Mouse (Mus musculus): ENCODE data around the gene Cd81.
A peak's percentile ranks its signal among the peaks of the same experiment; 100 is the strongest.

The Cd81 gene

DNA sequence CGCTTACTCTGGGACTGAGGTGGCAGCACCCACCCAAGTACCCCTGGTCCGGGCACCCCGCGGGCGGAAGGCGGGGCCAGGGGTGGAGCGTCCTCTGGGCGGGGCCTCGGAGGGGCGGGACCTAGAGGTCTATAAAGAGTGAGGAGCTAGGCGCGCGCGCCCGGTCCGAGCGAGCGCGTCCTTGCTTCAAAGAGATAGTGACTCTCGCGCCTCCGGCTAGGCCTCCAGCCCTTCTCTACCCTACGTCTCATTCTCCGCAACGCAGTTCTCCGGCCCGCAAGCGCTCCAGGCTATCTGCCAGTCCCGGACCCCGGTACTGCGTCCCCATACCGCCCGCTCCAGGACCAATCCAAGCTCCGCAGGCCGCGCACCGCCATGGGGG, at the start of gene Cd81:
Gene Cd81, plus strand, starts transcription at position 114 of the 382 bp plus-strand sequence.
- DNase-seq, result peak; percentile 80

DNA sequence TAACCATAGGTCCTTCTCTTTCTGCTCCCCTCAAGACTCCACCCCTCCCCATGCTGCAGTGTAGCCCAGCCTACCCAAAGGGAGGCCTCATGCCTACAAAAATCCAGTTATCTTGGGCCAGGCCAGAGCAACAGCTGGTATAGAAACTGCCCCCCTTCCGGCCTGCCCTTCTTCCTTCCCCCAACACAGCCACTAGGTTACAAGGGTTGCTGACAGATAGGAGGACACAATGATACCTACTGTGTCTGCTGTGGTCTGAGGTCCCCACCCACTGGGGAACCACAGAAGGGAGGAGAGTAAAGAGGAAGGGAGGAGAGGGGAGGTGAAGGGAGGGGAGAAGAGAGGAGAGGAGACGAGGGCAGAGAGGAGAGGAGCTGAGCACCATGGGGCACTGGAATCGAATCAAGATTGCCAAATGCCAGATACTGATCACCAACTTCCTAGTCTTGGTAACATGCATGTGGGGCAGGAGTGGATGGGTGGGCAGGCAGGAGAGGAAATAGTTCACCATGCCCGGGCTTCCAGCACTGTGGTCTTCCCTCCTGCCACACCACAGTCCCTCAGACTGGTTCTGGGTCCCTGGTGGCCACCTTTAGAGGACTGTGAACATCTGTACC, 47.7 kb upstream of the Cd81 start, which contains the start of gene Tspan32:
Gene Tspan32, plus strand, starts transcription at position 320 of the 617 bp plus-strand sequence.
- no peak for DNase-seq

DNA sequence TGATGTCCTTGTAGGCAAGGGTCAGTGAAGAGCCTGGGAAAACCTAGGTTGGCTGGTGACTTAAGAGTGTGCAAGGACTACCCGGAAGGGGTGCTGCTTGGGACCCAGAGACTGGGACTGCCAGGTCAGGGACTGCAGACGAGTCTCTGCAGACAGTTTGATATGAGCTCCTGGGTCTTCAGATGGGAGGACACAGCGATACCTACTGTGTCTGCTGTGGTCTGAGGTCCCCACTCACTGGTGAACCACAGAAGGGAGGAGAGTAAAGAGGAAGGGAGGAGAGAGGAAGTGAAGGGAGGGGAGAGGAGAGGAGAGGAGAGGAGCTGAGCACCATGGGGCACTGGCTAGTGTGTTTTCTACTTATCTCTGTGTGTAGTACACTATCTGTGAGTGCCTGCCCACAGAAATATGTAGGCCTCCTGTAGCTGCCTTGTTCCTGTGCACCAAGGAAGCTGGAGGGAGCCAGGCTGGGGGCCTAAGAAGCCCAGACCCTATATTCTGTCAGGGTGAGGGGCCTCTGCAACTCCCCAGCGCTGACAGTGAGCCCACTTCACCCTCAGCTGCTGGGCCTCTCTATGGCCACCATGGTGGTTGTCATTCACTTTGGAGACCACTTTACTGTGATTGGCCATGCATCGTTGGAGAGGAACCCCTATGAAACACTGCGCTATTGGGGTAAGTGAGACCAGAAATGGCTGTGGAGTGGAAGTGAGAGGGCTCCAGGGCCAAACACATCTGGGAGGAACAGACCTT, 47.0 kb upstream of the Cd81 start:
- no peak for DNase-seq

DNA sequence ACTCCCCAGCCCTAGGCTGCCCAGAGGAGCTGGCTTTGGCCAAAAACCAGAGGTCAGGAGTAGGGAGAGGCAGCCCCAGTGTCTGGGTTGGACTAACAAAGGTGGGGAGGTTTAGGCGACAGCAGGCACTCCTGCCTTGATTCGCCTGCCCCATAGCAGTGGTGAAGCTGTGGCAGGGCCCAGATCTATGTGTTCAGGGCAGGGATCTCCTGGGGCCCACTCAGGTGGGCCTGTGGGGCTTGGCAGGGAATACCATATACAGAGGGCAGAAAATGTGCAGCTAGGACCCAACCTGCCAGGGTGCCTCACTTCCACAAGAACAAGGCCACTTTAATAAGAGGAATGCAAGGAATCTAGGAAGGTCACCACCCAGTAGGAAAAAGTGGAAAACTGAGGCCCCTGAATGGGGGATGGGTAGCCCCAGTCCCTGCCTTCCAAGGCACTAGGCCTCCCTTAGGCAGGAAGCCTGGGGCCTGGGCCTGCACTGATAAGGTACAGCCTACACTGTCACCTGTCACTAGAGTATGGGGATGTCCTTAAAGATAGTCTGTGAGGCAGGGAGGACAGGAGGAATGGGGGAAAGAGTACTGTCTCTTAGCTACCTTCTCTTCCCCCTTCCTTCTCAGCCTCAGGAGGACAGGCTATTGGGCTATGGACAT, 46.3 kb upstream of the Cd81 start:
- no peak for DNase-seq

DNA sequence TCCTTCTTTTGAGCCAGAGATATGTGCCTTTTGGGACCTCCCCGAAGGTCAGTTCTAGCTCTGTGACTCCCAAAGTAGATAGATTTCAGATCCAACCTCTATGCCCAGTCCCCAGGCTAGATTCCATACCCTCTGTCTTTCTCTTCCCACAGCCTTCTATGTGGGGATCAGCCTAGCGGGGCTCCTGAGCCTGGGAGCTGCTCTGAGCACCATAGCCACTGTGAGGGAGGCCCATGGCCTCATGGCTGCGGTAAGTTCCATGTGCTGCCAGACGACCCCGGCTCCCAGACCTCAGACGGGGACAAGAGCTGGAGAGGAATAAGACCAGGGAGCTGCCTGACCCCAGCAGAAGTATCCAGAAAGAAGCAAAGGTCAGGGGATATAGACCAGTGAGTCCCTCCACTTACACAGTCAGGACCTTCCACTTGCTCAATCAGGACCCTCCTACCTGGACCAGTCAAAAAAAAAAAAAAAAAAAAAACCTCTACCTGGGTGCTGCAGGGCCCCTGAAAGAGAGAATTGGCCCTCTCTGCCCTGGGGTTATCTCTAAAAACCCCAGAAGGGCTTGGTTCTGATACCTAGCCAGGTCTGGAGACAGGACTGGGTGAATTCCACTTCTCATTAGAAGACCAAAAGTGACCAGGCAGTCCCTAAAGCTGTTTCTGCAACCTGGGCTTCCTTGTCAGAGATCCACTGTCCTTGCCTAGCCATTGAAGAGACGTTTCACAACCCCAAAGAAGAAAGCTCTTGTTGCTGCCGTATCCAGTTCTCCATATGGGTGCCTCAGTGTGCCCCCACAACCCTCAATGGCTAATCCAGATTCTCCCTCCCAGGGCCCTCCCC, 45.6 kb upstream of the Cd81 start:
- DNase-seq, result no peak

DNA sequence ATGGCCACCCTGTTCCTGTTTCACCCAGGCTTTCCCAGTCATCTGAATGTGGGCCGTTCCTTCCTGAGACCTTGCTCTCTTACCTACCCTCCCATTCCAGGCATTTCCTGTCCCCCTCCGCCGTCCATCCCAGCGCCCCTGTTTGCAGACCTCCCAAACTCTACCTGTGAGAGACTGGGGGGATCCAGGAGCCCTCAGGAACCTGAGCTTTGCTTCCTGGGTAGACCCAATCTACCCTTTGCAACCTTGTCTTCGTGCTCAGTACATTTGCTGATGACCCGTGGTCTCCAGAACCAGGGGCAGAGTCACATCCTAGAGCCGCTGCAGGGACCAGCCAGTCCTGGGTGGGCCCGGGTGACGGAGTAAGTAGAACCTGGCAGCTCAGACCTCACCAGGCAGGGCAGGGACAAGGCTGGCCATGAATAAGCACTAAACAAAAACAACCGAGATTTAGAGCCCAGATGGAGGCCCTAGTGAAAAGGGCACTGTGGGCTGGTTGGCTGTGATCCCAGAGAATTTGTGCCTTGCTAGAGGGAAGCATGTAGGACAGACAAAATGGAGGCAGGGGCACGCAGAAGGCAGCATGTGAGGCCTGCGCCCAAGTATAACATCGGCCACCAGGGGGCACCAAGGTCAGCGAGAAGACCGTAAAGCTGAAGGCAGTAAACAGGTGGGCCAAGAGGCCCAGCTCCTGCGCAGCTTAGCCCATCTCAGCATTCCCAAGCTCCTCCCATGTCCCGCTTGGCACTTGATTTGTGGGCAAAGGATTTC, 44.8 kb upstream of the Cd81 start:
- DNase-seq, result peak; percentile 96

DNA sequence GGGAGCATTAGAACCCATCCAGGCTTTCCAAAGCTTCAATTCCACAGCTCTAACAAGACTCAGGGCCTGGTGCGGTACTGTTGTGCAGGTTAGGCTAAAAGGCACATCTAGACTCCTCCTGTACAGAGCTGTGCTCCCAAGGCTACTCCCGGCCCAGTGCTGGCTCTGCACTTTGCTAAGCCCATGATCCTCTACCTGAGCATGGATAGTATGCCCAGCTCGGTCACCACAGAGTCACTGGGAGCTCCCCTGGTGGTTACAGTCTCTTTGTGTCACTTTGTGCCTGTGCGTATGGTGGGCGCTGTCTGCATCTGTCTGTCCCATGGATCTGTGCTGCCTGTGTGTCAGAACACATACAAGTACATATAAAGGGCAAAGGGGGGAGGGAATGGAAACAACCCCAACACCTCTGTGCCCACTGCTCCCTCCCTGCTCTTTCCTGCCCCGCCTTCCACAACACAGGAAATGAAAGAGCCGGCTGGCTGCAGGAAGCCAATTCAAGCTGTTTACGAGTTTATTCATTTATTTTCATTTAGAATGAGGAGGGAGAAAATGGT, 44.1 kb upstream of the Cd81 start:
- DNase-seq, result no peak

DNA sequence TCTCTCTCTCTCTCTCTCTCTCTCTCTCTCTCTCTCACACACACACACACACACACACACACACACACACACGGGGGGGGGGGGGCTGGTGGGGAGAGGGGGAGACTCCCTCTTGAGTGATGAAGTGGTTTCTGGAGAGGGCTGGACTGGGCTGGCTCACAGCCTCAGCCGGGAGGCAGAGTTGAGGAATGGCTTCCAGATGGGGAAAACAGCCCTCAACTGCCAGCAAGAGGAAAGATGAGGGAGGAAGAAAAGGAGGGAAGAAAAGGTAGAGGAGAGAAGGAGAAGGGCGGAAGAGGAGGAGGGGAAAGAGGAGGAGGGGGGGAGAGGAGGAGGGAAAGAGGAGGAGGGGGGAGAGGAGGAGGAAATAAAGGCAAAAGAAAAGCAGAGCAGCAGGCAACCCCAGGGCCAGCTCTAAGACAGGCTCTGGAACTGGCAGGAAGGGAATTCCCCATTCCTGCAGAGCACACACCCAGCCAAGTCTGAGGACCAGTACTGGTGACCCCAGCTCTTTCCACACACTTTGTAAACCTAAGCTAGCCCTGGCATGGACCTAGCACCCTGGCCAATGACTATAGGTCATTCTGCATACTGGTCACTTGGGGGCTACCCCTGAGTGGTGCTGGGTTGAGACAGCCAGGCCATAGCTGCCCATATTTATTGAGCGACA, 43.4 kb upstream of the Cd81 start:
- no peak for DNase-seq

DNA sequence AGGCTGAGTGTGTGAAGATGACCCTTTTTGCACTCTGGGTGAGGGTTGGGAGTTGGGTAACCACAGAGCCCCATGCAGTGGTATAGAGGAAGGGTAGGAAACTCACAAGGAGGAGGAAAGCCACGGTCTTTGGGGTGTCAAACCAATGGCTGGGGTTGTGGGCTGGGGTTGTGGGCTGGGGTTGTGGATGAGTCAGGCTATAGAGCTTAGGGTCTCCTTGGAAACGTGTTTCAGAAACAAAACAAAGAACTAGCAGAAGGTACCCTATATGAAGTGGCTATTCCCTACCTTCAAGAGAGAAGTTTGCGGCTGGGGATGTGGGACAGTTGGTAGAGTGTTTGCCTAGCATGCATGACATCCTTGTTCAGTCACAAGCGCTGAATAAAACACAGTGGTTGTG, 42.5 kb upstream of the Cd81 start:
- no peak for DNase-seq

DNA sequence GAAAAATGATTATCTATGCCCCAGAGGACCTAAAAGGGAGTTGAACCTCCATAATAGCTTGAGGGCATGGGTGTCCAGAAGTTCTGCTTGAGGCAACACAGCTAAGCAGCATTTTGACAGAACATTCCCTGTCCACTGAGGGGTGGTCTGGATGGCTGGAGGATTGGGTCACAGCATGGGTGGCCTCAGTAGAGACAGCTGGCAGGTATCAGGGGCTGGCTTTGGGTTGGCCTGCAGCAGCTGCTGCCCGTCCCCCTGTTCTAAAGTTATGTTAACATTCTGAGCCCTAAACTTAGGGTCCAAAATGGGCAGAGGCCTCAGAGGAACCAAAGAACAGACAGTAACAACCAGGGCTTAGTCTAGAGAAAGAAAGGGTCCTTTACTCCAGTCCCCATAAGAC, 41.3 kb upstream of the Cd81 start:
- DNase-seq, result no peak

DNA sequence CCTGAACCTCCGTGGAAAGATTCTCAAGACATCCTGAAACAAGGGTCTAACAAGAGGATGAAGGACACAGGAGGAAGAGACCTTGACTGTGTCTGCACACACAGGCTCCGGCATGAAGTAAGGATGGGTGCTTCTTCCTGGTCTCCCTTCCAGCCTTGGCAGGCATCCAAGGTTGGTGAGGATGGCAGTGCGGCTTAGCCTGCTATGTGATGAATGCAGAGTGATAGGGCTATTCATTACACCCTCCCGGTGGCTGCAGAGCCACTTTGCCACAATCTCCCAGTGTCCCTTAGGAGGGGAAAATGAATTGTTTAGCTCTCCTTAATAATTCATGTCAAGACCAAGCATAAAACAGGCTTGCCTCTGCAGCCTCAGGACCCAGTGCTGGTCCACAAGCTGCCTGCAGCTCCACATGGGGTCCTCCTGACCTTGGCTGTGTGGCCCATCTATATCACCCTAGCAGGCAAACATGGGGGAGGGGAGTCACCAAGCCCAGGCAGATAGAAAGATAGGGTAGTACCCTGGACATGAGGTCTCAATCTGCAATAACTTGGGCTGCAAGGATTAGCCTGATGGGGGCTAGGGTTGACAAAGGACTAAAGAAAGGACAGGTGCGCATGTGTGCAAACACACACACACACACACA, 40.2 kb upstream of the Cd81 start:
- DNase-seq, result peak; percentile 33

DNA sequence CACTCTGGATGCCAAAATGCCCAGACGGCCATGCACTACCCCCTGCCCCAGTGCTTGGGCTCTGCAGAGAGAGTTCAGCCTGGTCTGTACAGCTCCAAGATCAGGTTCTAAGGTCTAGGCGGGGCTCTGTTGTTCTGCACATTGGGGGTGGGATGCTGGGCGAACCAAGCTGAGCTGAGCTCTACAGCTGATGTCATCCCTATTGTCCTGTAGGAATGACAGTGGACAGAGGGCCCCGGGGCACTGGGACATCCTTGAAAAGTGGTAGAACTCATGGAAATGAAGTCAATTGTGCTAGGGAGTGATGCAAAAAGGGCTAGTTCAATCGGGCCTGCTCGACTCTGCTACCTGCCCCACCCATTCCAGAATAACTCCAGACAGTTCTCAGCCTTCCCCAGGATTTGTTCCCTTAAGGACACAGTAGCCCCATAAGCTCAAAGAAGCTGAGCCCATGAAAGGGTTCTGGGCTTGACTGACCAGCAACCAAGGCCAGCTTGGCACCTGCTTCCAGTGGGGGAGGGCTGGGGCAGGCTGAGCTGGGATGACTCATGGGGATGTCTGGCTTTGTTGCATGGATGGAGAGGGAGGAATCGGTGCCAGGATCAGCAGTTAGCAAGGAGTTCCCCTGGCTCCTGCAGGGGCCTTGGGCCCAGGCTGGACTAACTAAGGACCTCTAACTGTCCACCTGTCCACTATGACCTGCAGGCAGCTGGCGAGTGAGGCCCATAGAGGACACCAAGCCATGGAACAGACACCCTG, 38.9 kb upstream of the Cd81 start:
- DNase-seq, result no peak

DNA sequence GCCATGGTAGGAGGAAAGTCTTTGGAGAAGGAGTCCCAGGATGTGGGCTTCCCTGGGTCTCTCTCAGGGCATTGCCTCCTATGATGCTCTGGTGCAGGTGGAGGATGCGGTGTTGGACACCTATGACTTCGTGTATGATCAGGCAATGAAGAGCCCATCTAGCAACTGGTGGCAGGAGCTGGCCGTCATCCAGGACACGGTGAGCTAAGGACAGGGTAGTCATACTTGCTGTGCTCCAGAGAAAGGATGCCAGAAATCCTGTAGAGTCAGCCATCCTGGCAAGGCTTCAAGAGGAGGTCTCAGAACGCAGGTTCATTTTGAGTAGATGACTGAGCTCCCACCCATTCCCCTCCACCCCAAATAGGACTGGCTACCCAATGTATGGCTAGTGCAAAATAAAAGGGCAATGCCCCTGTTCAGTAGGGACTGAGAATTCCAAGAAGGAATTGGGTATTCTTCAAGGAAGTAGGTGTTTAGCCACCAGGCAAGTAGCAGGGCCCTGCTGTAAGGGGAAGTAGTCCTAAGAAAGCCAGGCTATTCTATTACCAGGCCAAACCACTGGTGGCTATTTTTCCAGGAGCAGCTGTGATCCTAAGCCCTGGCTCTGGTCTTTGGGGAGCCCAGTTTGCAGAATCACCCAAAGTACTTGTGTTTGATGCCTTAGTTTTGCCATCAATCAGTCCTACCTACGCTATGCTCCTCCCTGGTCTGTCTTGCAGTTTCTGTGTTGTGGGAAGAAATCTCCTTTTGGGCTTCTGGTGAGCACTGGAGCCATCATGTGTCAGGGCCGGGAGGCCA, 37.5 kb upstream of the Cd81 start:
- DNase-seq, result no peak

DNA sequence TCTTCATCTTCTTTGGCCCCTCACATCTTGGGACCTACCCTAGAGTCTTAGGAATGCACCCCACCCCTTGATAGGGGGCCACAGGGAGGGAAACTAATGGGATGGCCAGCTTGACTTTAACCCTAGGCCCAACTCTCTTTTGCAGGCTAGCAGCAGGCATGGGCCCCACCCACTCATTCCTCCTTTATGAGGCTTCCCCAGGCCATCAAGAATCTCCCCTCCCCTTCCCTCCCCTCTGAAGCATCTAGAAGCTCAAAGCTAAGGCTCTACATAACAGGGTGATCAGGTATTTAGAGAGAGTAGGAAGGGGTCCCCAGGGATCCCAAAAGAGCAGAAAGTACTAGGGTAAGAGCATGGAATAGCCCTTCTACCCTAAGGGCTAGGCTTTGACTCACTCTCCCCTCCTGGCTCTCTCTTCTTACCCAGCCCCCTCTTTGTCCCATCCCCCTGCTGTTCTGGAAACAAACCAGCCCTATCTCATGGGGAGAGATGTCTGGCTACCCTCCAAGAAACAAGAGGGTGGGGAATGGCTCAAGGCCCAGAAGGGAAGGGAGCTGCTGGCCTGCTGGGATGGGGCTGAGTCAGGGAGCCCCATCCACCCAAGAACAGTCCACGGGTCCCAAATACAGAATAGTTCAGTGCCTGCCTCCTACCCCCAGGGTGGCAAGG, 36.6 kb upstream of the Cd81 start:
- peak; percentile 20 for DNase-seq

DNA sequence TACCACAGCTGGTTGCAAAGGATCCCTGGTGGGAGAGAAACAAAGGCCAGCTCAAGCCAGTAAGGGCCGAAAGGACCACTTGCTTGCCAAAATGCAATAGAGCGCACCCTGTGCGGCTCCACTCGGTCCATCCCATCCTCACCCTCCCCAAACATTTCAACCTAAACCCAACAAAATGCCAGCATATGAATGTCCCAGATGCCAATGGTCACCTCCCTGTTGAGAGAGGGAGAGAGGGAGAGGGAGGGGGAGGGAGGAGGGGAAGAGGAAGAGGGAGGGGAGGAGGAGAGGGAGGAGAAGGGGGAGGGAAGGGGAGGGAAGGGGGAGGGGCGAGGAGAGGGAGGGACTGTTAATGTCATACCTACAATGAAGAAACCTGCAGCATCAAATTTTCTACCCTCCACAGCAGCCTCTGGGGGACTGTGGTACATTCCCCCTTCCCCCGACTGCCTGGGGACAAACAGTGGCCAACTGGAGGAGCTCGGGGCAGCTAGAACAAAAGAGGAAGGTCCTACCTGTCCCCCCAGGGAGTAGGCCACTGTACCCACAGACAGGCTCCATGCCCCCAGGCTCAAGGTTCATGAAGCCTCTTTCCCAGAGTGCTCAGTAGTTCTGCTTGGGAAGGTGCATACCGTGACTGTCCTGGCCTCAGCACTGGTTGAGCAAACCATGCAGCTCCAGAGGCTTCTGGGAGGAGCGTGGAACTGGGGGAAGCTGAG, 36.0 kb upstream of the Cd81 start:
- no peak for DNase-seq

DNA sequence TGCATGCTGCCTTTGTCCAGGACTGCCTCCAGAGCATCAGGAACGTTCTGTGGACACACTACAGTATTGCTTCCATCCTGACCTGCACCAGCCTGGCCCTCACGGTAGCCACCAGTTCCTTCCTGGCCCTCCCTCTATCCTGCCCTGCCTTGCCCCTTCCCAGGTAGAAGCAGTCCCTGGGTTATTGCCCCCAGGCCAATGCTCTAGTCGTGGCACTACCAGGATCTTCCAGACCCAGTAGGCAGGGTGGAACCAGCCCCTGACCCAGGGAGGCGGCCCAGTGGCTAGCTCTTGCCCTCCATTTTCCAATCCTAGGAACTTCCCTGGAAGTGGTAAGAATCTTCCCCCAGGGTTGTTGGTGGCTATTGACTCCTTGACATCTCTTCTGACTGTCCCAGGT, 35.4 kb upstream of the Cd81 start:
- DNase-seq, result no peak

DNA sequence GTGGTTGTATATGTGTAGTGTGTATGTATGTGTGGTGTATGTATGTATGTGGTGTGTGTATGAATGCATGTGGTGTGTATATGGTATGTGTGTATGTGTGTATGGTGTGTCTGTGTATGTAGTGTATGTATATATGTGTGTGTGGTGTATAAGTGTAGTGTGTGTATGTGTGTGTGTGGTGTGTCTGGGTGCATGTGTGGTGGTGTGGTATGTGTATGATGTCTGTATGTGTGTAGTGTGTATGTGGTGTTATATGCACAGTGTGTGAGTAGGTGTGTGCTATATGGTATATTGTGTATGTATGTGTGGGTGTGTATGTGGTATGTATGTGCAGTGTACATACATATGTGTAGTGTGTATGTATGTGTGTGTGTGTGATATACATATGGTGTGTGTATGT, 32.5 kb upstream of the Cd81 start:
- DNase-seq, result no peak

DNA sequence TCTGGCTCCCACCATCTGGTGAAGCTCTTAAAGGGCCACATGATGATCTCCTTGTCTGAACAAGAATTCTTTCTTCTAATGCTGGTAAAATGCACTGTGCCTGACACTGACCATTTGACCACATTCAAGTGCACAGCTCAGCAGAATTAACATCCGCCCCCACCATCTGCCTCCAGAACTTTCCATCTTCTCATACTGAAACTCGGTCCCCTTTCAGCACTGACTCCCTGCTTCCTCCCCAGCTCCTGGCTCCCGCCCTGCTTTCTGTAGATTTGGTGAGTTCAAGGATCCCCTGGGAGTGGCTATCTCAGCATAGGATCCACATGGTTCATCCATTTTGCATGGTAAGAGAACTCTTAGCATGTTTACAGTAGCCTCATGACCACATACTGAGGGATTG, 31.8 kb upstream of the Cd81 start:
- no peak for DNase-seq
